Mouse (Mus musculus) erythroblast, embryonic 14.5 days (primary cell): Measurements from ENCODE around the gene Rgs9. TPM values are rescaled to one million over a fixed set of nuclear protein-coding genes. Genes with fewer than 3 reads are reported as not detected.
A peak's percentile ranks its signal among the peaks of the same experiment; 100 is the strongest.
"Not testable (repeated sequence)": the region's sequence is repeated elsewhere in the genome, so short reads cannot be mapped to it uniquely, and the experiment has no call there.

ENCODE experiments used
- H3K27me3 ChIP-seq: 2 replicates; pipeline ENCODE4 v1.6.1; 2012; ENCODE audit warnings: inconsistent platforms; ENCODE audit not compliant: control insufficient read depth
- H3K36me3 ChIP-seq: 2 replicates; pipeline ENCODE4 v1.6.1; 2012; ENCODE audit warnings: mild to moderate bottlenecking, inconsistent platforms; ENCODE audit not compliant: control insufficient read depth
- H3K4me1 ChIP-seq: 2 replicates; pipeline ENCODE4 v1.6.1; 2012; ENCODE audit warnings: inconsistent platforms; ENCODE audit not compliant: control insufficient read depth
- H3K4me3 ChIP-seq: replicated peaks from 2 replicates; pipeline ENCODE3; 2012; ENCODE audit warnings: moderate library complexity, mild to moderate bottlenecking, inconsistent platforms
- H3K9me3 ChIP-seq: 2 replicates; pipeline ENCODE4 v1.6.1; 2012; ENCODE audit warnings: low read length, inconsistent platforms, mixed read lengths; ENCODE audit not compliant: control insufficient read depth
- GATA1 ChIP-seq: IDR thresholded peaks from 2 replicates; pipeline ENCODE4 v1.6.1; 2012; ENCODE audit warnings: low read length, inconsistent platforms, mixed read lengths
- TAL1 ChIP-seq: IDR thresholded peaks from 3 replicates; pipeline ENCODE4 v1.6.1; 2012; ENCODE audit warnings: low read length, inconsistent platforms, mixed read lengths
- polyA plus RNA-seq: library from polyadenylated mRNA; stranded (reverse); fragments of >175 nt; gene quantifications from 2 replicates; pipeline ENCODE4 v1.2.3, GENCODE M21; 2012

Rgs9 gene
- not detected in 2 replicates for polyA plus RNA-seq

- H3K27me3 ChIP-seq: peaks cover 8% of the 10 kb centered on the region
- TF ChIP-seq GATA1 (no peak), TAL1 (no peak)
- no peaks in the 10 kb centered on the region for H3K36me3 ChIP-seq
- H3K4me1 ChIP-seq: peaks cover 6% of the 10 kb centered on the region
- H3K9me3 ChIP-seq: no peaks in the 10 kb centered on the region
- H3K4me3 ChIP-seq: peak within 1 kb of the TSS; percentile 40
Measured at GRCm38 (mm10) chr11:109297710-109298375, at the start of gene Rgs9. Gene Rgs9 (minus strand): TSS chr11:109298129.

DNA sequence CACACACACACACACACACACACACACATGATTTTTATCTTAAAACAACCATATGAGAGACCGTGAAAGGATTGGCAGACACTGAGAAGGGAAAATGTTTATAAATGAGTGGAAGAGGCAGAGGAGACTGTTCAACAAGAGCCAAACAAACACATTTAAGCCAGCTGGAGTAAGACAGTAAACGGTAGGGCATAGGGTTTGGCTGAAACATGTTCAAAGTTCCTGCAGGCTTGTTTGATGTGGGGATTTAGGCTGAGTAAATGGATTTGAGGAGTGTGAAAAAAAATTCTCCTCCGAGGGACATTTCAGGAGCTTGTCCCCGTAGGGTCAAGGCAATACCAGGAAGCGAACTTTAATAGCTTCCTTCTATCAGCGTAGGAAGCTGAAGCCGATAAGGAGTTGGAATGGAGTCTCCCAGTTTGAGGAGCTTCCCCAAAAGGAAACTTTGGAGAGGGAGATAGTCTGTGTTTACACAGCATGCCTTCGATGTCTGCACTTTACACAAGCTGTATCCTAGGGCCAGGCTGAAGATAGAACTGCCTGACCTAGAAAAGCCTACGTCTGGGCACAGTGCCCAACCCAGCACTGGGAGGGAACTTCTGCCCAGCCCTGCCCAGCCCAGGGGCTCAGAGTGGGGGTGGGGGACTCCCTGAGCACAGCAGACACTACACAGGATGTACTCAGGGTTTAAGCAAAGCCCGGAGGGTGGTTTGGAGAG, 49.5 kb upstream of the Rgs9 start:
- Histone ChIP-seq H3K9me3 (no peaks in the 10 kb centered on the region), H3K4me3 (no peak overlapping the region), H3K4me1 (peaks cover 23% of the 10 kb centered on the region), H3K27me3 (peaks cover 2% of the 10 kb centered on the region; the same call in 1 of the 2 replicates), H3K36me3 (no peaks in the 10 kb centered on the region)
- no peak for TF ChIP-seq TAL1
- no peak for TF ChIP-seq GATA1

- peaks cover 17% of the 10 kb centered on the region for H3K4me1 ChIP-seq
- H3K36me3 ChIP-seq: no peaks in the 10 kb centered on the region
- H3K4me3 ChIP-seq: no peak overlapping the region
- peaks cover 2% of the 10 kb centered on the region; the same call in 1 of the 2 replicates for H3K27me3 ChIP-seq
- no peaks in the 10 kb centered on the region for H3K9me3 ChIP-seq
- TF ChIP-seq GATA1 (no peak), TAL1 (no peak)
Measured at GRCm38 (mm10) chr11:109343991-109344599, 46.2 kb upstream of the Rgs9 start.

DNA sequence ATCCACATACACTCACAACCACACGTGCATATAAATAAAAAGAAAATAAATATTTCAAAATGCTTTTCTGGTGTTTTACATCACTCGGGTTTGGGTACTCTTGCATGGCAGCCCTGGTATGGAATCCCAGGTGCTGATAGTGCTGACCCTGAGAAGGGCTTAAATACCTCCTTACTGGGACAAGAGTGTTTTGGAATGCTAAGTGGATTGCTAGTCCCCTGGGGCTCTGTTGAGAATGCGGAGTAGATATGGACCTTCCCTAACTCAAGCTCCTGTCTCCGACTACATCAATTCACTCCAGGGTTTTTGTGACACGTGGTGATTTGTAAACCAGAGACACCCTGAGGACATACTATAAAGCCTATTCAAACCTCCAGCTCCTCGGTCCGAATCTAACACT, 45.6 kb upstream of the Rgs9 start:
- Histone ChIP-seq H3K4me1 (peaks cover 15% of the 10 kb centered on the region), H3K4me3 (no peak overlapping the region), H3K36me3 (no peaks in the 10 kb centered on the region), H3K9me3 (no peaks in the 10 kb centered on the region), H3K27me3 (peaks cover 2% of the 10 kb centered on the region; the same call in 1 of the 2 replicates)
- no peak for TF ChIP-seq GATA1
- no peak for TF ChIP-seq TAL1

GRCm38 (mm10) chr11:109342666-109343065, 44.7 kb upstream of the Rgs9 start:
- H3K27me3 ChIP-seq, H3K4me1 ChIP-seq, H3K9me3 ChIP-seq, H3K4me3 ChIP-seq, H3K36me3 ChIP-seq: not testable (repeated sequence)

- H3K9me3 ChIP-seq: no peaks in the 10 kb centered on the region
- peaks cover 2% of the 10 kb centered on the region; the same call in 1 of the 2 replicates for H3K27me3 ChIP-seq
- no peak overlapping the region for H3K4me3 ChIP-seq
- TF ChIP-seq GATA1: no peak
- TF ChIP-seq TAL1: no peak
- H3K4me1 ChIP-seq: peaks cover 2% of the 10 kb centered on the region
- H3K36me3 ChIP-seq: no peaks in the 10 kb centered on the region
Measured at GRCm38 (mm10) chr11:109340541-109340940, 42.6 kb upstream of the Rgs9 start.

DNA sequence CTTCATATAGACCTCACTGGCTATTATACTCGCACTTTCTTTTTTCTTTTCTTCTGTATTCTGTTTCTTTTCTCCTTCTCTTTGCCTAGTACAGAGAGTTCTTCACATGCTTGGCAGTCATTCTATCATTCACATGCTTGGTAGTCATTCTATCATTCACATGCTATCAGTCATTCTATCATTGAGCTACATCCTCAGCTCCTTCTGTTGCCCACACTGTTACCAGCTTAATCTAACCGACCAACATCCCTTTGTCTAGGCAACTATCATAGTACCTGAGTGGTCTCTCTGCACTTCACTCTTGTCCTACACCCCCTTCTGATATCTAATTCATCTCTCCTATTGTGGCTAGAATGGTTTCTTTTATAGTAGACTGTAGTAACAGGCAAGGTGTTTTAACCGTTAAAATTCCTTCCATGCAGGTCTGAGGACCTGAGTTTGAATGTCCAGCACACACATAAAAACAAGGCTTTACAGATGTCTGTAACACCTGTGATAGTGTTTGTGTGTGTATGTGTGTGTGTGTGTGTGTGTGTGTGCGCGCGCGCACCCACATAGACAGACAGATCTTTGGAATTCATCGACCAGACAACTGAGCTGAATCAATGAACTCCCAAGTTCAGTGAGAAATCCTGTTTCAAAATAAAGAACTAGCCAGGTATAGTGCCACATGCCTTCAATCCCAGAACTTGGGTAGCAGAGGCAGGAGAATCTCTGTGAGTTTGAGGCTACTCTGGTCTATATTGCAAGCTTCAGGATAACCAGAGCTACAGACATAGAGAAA, 41.4 kb upstream of the Rgs9 start:
- Histone ChIP-seq H3K4me1 (peaks cover 2% of the 10 kb centered on the region), H3K4me3 (no peak overlapping the region), H3K36me3 (no peaks in the 10 kb centered on the region), H3K9me3 (no peaks in the 10 kb centered on the region), H3K27me3 (peaks cover 2% of the 10 kb centered on the region; the same call in 1 of the 2 replicates)
- no peak for TF ChIP-seq GATA1
- TF ChIP-seq TAL1: no peak

- no peak overlapping the region for H3K4me3 ChIP-seq
- no peaks in the 10 kb centered on the region for H3K9me3 ChIP-seq
- H3K36me3 ChIP-seq: no peaks in the 10 kb centered on the region
- H3K27me3 ChIP-seq: no peaks in the 10 kb centered on the region
- TF ChIP-seq TAL1 (no peak), GATA1 (no peak)
- H3K4me1 ChIP-seq: peaks cover 14% of the 10 kb centered on the region
Measured at GRCm38 (mm10) chr11:109335890-109336289, 38.0 kb upstream of the Rgs9 start.

- Histone ChIP-seq H3K27me3 (no peaks in the 10 kb centered on the region), H3K9me3 (no peaks in the 10 kb centered on the region), H3K4me3 (no peak overlapping the region), H3K36me3 (no peaks in the 10 kb centered on the region), H3K4me1 (peaks cover 15% of the 10 kb centered on the region)
- no peak for TF ChIP-seq GATA1
Measured at GRCm38 (mm10) chr11:109334773-109335172, 36.8 kb upstream of the Rgs9 start.
